Mouse (Mus musculus) small intestine, adult 2 months (tissue): ENCODE data around the gene Cenpf. TPM values are rescaled to one million over a fixed set of nuclear protein-coding genes. Genes with fewer than 3 reads are reported as not detected.

Experiments
- H3K27ac ChIP-seq: fragments of 200-500 bp; 2 replicates; pipeline ENCODE4 v1.5.1; 2012; ENCODE audit warnings: low read depth, low read length, control low read depth, inconsistent platforms; ENCODE audit not compliant: insufficient read depth
- H3K27me3 ChIP-seq: fragments of 200-500 bp; 2 replicates; pipeline ENCODE4 v1.6.1; 2012; ENCODE audit warnings: mild to moderate bottlenecking, moderate library complexity, low read length, inconsistent platforms; ENCODE audit not compliant: control insufficient read depth, insufficient read depth
- H3K36me3 ChIP-seq: fragments of 200-500 bp; 2 replicates; pipeline ENCODE4 v1.6.1; 2012; ENCODE audit warnings: mild to moderate bottlenecking, low read length, control low read depth, inconsistent platforms; ENCODE audit not compliant: control insufficient read depth, insufficient read depth
- H3K4me1 ChIP-seq: fragments of 200-500 bp; 2 replicates; pipeline ENCODE4 v1.6.1; 2012; ENCODE audit warnings: low read length, inconsistent platforms, mixed read lengths; ENCODE audit not compliant: control insufficient read depth, insufficient read depth, insufficient read length
- H3K4me3 ChIP-seq: fragments of 200-500 bp; 2 replicates; pipeline ENCODE4 v1.5.1; 2012; ENCODE audit warnings: low read depth, mild to moderate bottlenecking, control low read depth, inconsistent platforms, low read length, moderate library complexity
- CTCF ChIP-seq: fragments of 200-500 bp; IDR thresholded peaks from 2 replicates; pipeline ENCODE4 v1.5.1; 2012; ENCODE audit warnings: low read depth, mild to moderate bottlenecking, control low read depth, inconsistent platforms, low read length, moderate library complexity, mixed read lengths; ENCODE audit not compliant: insufficient replicate concordance, insufficient read length; ENCODE audit errors: extremely low read depth
- POLR2A ChIP-seq: fragments of 200-500 bp; IDR thresholded peaks from 2 replicates; pipeline ENCODE4 v1.6.1; 2012; ENCODE audit warnings: low read depth, mild to moderate bottlenecking, control low read depth, inconsistent platforms, low read length, moderate library complexity
- WGBS: fragments of 180-500 bp; shearing (Covaris S2); methylation state at CpG from one replicate; pipeline ENCODE4 v1.1.7; 2018; 5-methylcytosine and 5-hydroxymethylcytosine counted together
- polyA plus RNA-seq: library from polyadenylated mRNA; depleted of rRNA; stranded (reverse); fragments of >200 nt; gene quantifications from 2 replicates; pipeline ENCODE4 v1.2.3, GENCODE M21; 2012

The Cenpf gene
- polyA plus RNA-seq, 1 experiment: 1.1 TPM

DNA sequence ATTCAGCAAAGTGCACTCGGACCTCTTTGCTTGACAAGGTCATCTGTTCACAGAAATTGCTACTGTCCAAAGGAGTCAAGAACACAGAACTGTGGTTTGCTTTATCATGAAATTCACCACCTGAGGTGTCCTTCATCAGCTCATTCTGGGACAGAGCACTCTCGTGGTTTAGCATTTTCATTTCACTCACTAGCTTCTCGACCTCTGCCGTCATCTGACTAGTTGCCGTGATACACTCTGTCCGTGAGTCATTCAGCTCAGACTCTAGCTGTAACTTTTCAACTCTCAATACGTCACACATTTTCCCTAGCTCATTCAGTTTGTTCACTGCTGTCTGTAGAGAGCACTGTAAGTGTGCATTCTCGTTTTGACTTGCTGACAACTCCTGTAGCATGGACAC, 30.5 kb downstream of the Cenpf start:
- H3K27me3 ChIP-seq: no peaks in the 10 kb centered on the region
- no peak overlapping the region for H3K4me3 ChIP-seq
- WGBS: 88% methylated on average over 8 of the region's 8 CpGs
- H3K27ac ChIP-seq: no peak overlapping the region
- peaks cover 15% of the 10 kb centered on the region for H3K36me3 ChIP-seq
- no peak for TF ChIP-seq POLR2A
- TF ChIP-seq CTCF: no peak
- no peaks in the 10 kb centered on the region for H3K4me1 ChIP-seq

DNA sequence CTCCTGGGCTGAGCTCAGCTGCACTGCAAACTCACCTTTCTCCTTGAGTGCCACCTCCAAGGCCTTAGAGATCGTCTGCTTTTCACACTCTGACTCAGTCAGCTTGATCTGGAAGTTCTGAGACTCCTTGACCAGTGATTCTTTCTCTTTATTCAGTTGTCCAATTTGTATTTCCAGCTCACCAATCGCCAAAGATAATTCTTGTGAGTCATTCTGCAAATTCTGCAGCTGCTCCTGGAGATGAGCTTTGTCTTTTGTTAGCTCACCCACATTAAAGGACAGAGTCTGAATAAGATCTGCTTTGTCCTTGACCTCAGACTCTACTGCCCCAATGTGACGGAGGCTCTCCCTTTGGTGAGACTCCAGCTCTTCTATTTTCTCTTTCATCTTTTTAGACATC, 34.1 kb downstream of the Cenpf start:
- Histone ChIP-seq H3K4me1 (no peaks in the 10 kb centered on the region), H3K27me3 (no peaks in the 10 kb centered on the region), H3K27ac (no peak overlapping the region), H3K36me3 (peaks cover 16% of the 10 kb centered on the region), H3K4me3 (no peak overlapping the region)
- TF ChIP-seq CTCF: no peak
- no peak for TF ChIP-seq POLR2A
- 91% methylated on average over 3 of the region's 3 CpGs for WGBS

DNA sequence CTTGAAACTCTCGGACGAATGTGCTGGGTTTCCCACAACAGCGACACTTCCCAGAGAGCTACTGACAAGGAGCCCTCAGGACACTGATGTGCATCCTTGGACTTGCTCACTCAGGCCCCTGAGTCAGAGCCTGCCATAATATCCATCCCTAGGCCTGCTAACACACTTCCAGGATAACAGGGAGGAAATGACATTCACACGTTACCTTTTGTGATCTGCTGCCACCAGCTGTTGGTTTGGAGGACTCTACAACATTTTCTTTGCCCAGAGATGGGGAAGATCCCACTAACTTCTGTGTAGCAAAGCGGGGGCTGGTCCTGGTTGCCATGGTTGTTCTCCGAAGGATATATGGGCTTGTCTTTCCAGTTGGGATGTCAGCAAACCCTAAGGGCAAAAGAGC, 41.3 kb downstream of the Cenpf start:
- Histone ChIP-seq H3K4me3 (no peak overlapping the region), H3K4me1 (no peaks in the 10 kb centered on the region), H3K27me3 (no peaks in the 10 kb centered on the region), H3K36me3 (peaks cover 31% of the 10 kb centered on the region), H3K27ac (no peak overlapping the region)
- TF ChIP-seq CTCF (no peak), POLR2A (no peak)
- WGBS: 93% methylated on average over 6 of the region's 6 CpGs

DNA sequence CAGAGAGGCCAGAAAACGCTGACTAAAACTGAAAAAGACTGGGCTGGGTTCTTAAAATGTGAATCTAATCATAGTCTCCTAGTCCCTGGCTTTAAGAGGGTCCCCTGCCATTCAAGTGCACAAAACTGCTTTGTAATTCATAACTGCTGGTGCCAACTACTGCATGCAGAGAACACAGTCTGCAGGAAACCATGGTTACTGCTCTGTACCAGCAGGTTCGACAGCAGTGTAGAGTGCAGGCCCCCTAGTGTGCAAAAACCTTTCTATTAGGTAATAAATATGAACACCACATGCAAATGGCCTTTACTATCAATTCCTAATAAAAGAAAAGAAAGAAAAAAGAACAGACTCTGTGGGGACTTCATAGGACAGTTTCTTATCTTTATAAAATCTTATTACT, 42.5 kb downstream of the Cenpf start:
- no peaks in the 10 kb centered on the region for H3K27me3 ChIP-seq
- peaks cover 30% of the 10 kb centered on the region for H3K36me3 ChIP-seq
- 74% methylated on average over 2 of the region's 2 CpGs for WGBS
- no peaks in the 10 kb centered on the region for H3K4me1 ChIP-seq
- TF ChIP-seq POLR2A: no peak
- no peak for TF ChIP-seq CTCF
- no peak overlapping the region for H3K27ac ChIP-seq
- H3K4me3 ChIP-seq: no peak overlapping the region

DNA sequence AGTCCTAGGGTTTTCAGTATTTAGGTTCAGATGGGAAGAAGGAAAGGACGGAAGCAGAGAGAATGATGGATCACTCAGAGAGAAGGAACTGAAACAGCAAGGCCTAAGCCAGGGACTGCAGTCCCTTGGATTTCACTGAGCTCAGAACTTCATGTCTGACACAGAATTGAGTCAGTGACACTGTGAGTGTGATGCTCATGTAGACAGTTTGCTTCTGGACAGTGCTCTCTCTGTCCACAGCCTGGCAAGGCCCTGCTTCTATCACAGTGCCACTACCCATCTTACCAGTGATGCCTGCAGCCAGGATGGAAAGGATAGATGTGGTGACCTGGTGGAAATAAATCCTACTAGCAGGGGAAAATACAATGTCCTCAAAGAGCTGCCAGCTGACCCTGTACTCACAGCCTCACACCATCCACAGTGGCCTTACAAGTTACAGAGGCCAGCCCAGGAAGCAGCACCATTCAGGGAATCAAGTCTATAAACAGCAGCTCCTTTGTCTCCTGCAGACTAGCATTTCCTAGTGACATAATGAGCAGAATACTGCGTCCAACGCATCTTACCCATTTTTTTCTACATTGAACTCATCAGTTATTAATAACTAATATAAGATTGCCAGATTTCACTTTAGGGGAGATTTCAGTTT, 43.1 kb downstream of the Cenpf start:
- Histone ChIP-seq H3K27ac (no peak overlapping the region), H3K27me3 (no peaks in the 10 kb centered on the region), H3K4me3 (no peak overlapping the region), H3K4me1 (no peaks in the 10 kb centered on the region), H3K36me3 (peaks cover 28% of the 10 kb centered on the region)
- WGBS: 88% methylated on average over 3 of the region's 3 CpGs
- TF ChIP-seq POLR2A (no peak), CTCF (no peak)

DNA sequence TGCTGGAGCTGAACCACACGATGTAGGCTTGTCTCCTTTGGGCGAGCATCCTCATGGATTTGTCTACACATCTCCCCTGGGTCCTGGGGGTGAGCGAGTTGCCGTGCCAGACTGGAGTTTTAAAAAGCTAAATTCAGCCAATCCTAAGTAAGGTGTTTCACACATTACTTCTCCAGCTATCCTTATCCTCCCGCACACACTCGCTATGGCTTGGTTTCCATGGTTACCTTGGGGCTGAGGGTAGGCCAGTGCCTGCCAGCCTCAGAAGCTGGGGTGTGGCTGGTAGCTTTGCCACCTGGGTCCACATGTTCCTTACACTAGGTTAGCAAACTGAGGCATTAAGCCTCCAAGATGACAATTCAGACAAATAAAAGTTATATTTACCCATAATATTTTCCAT, 48.3 kb downstream of the Cenpf start:
- TF ChIP-seq POLR2A (no peak), CTCF (no peak)
- no peak overlapping the region for H3K4me3 ChIP-seq
- H3K27ac ChIP-seq: no peak overlapping the region
- no peaks in the 10 kb centered on the region for H3K4me1 ChIP-seq
- H3K36me3 ChIP-seq: peaks cover 8% of the 10 kb centered on the region; the same call in 1 of the 2 replicates
- H3K27me3 ChIP-seq: no peaks in the 10 kb centered on the region
- 88% methylated on average over 6 of the region's 6 CpGs for WGBS

DNA sequence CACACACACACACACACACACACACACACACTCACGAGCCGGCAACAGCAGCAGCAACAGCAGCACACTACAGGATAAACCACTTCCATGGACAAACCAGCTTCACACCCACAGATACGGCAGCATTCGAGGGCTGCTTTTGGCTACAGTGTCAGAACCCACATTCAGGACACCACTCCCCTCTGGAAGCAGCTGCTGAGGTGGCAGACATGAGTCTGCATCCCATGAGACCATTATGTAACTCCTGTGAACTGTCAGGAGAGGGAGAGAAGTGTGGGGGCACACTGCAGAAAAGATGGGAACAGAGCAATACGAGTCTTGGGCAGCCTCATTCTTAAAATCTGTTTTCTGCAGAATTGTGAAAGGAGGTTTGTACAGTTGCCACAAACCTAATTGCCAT, 54.1 kb downstream of the Cenpf start:
- H3K27me3 ChIP-seq: no peaks in the 10 kb centered on the region
- H3K4me3 ChIP-seq: no peak overlapping the region
- H3K27ac ChIP-seq: no peak overlapping the region
- no peak for TF ChIP-seq POLR2A
- no peak for TF ChIP-seq CTCF
- H3K36me3 ChIP-seq: no peaks in the 10 kb centered on the region
- WGBS: 58% methylated on average over 5 of the region's 5 CpGs
- H3K4me1 ChIP-seq: no peaks in the 10 kb centered on the region
